Mouse (Mus musculus) regulatory T cell (primary cell): ENCODE results near the gene Amer3.
"Not testable (repeated sequence)": the region's sequence is repeated elsewhere in the genome, so short reads cannot be mapped to it uniquely, and the experiment has no call there.

Experiments
- in situ Hi-C: fragments of 300-600 bp; cut with MboI, MseI; formaldehyde crosslinking; loops from one replicate; pipeline ENCODE4 v1.15.1; 2025; ENCODE audit warnings: high pct_unique_total_duplicates

Gene Amer3

DNA sequence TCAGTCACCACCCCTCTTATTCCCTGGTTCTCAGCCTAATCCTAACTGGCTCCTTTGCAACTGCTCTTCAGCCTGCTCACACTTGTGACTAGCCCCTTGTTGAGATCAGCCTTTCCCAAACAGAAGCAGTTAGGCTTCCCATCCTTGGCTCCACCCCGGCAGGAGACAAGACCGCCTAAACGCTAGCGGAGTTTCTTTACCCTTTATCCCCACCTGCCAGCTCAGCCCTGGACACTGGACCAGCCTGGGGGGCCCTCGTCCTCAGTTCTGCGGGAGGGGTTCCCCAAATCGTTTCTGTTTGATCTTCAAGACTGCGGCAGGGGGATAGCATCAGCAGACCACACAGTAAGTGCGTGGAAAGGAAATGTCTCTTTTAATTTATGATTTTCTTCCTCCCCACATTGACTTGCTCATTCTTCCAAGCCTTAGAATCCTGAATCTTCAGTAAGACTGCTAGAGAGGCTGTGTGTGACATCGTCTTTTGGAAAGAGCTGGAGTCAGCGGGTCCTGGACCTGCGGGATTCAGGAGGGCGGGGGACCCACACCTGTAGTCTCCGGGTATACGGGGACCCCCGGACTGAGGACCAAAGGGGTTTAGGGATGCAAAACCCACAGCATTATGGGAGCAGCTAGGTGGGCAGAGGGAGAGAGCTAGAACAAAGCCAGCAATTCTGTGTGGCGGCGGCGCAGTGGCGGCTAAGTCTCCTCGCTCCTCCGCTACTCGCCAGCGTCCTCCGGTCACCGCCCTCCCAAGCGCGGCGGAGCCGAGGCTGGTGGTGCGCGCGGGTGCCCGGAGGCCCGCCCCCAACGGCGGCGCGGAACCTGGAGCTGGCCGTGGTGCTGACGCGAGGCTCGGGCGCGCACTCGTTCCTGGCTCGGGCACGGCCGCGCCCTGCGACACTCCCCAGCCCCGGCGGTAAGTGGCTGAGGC, at the start of gene Amer3:
Amer3 (plus strand) TSS at position 807 of the 931 bp plus-strand sequence.
- in situ Hi-C loops: no loop called here

DNA sequence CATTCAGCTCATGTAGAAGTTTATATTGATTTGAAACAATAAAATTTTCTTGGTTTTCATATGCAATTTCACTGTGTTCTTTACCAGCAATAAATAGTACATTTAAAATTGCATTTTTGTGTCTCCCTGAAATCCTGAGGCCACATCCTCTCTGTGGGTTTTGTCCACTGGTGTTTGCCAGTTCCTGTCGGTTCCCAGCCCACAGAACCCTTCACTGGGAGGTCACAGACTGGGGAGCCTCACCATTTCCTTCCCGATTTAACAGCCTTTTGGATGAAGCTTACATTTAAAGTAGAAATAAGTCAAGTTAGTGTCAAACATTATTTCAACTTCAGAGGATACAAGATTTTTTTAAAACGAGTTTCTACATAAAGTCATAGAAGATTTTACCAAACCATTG, 44.9 kb upstream of the Amer3 start:
- in situ Hi-C loops: not testable (repeated sequence)

DNA sequence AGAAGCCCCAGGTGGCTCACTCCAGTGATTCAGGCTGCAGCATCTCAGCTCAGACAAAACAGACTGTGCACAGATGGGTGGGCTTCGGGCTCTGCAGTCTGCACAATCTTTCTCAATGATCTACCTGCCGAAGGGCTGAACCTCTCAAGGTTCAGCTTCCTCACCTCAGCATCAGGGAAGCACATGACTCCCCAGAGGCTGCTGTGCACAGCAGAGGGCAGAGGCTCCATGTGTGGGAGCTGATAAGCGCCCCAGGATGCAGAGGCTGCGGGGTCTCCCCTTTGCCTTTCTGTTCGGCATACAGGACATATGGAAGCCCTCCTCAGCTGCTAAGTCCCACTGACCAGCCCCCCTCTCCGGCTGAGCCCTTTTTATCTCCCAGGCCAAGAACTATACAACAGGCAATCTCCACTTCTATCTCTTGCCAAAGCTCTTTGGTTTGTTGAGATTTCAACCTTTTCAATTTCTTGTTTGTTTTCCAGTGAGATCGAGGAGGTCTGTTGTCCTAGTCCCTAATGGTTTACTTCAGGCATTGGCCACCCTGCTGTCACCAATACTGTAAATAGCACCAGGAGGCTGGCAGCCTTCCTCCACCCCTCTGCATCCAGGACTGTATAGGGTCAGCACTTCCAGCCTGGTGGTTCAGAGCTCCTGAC, 44.3 kb upstream of the Amer3 start, which contains the start of gene Cfc1:
Cfc1 (plus strand) TSS at position 606 of the 656 bp plus-strand sequence.
- in situ Hi-C loops: not testable (repeated sequence)

DNA sequence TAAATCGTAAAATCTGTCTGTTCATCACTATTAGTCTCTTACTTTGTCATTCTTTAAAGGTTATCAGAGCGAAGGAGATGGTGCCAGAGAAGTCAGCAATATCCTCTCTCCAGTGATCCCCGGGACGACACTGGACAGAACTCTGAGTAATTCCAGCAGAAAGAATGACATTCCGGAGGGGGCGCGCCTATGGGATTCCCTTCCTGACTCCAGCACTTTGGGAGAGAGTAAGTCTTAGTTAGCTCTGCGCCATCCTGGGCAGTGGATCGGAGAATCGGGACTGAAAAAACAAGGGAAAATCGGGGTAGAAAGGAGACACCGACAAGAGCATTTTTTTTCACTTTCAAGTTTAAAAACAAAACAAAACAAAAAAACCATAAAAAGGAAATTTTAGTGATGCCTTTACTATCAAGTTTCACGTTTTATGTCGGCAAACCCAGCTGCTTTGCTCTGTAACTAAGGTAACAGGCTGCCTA, 43.1 kb upstream of the Amer3 start:
- in situ Hi-C loops: no loop called here

DNA sequence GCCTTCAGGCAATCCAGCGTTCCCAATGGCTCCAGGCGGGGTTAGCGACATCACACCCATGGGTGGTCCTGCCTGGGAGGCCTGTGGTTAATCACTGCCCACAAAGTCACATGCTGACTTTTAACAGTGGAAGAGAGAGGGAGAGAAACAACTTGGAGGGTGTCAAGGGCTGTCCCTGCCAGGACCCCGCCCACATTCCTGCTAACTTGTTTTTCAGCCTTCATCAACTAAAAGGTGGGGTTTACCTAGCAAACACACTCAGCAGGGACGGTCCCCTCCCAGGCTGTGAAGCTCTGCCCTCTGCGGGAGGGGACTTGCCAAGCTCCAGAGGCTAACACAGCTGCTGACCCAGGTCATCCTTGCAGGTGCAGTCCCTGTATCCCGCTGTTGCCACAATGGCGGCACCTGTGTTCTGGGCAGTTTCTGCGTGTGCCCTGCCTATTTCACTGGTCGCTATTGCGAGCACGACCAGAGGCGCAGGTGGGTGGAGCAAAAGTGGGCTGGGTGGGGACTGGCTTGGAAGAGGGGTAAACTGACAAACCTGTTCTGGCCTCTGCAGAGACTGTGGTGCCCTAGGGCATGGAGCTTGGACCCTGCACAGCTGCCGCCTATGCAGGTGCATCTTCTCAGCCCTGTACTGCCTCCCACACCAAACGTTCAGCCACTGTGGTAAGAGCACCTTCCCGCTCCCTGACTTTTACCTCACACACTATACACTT, 42.5 kb upstream of the Amer3 start:
- in situ Hi-C loops: no loop called here

DNA sequence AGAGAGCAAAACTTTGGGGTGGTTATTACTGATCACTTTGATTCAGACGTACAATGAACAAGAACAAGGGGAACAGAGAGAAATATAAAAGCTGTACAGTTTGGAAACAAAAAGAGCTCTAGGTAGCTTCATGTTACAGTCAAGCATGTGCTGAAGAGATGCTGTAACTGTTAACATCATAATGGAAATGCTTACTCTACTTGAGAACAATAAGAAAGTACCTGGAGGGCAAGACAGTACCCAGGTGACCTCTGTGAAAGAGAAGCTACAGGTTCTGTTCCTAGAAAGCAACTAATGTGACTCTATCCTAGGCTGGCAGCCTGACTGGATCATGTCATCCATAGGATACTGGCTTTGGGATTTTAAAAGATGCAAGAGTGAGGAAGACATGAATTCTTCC, 32.4 kb upstream of the Amer3 start:
- in situ Hi-C loops: no loop called here

DNA sequence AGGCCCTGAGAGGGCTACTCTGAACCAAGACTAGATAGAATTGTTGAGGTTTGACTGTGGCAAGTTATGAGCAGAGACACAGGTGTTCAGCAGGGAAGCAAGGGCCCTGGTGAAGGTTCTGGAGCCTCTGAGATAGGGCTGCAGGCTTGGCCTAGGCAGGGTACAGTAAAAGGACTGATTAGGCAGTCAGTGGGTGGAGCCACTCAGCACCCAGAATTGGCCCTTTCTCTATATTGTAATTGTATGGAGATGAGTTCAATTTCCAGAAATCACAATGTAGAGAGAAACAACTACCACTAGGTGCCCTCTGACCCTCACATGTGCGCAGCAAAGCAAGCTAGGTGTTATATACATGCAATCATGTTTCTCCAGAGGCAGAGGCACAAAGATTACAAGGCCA, 25.8 kb upstream of the Amer3 start:
- in situ Hi-C loops: loop anchor here (5.0 kb wide), 1 partner anchor 39 kb away; no protein-coding TSS in a partner anchor

DNA sequence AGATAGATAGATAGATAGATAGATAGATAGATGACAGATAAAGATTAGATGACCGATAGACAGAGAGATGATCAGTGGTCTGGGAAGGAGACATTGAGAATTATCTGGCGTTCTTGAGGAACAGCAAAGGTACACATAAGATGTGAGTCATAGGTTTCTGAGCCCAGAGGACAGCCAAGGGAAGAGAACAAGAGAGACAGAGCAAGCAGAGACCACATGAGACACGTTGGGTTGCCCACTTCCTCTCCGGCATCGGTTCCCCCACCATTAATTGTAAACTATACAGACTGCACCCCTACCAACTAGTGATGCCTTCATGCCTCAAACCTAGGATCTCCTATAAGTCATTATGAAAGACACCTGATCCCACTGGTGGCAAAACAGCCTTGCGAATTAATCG, 25.2 kb upstream of the Amer3 start:
- in situ Hi-C loops: loop anchor here (5.0 kb wide), 1 partner anchor 38 kb away; no protein-coding TSS in a partner anchor

DNA sequence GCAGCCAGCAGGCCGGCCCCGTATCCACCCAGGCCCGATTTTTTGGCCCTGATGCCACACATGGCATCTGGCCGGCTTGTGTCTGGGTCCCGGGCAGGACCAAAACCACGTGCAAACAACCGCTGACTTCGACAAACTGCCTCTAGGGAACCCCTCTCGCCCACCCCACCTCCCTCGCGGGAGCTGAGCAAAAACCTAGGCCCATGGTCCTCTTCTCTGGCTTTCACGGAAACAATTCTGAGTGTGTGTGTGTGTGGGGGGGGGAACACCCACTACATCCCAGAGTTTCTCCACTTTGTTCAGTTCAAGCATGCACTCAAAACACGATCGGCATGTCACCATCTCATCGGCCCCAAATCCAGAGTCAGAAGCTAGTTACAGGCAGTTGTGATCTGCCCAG, 18.6 kb upstream of the Amer3 start, which contains the start of gene Prss40:
Prss40 (minus strand) TSS at position 101 of the 400 bp plus-strand sequence.
- in situ Hi-C loops: no loop called here

DNA sequence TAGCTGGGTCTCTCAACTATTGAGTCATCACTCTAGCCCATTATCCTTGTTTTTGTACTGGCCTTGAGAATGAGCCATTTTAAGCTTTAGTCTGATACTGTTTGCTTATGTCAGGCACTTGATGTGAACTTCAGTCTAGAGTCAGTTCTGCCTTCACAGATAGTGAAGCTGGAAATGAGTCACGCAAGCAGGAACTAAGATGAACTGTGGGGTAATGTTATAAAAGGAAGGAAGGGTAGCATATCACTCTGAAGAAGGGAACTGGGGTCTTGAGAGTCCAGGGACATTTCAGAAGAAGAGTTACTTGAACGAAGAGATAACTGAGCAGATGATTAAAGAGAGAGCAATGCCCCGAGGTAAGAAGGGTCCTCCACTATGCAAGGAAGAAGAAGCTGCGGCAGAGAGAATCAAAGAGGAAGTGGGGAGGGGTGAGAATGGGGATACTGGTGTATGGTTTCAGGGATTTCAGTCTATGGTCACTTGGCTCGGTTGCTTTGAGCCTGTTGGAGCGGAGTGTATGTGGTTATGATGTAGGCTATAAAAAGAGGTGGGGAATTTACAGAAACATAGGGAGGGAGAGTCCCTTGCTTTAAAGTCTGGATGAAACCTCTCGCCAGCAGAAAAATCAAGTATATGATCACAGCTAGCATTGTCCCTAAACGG, 14.9 kb upstream of the Amer3 start:
- in situ Hi-C loops: no loop called here

DNA sequence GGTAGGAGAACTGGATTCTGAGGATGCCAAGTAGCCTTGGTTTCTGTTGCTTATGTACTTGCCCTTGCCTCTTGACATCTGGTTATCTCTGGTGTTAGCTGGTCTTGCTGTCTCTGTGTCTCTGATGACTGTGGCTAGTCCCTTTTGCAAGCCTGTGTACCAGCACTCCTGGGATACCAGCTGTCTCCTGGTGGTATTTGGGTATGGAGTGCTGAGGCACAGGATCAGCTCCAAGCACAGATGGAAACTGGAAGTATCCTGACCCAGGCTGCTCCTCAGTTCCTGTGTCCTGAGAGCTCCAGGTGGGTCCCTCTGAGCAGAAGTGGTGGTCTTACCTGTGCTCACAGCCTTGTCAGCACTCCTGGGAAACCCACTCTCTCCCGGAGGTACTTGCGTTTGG, 11.3 kb upstream of the Amer3 start:
- in situ Hi-C loops: no loop called here

DNA sequence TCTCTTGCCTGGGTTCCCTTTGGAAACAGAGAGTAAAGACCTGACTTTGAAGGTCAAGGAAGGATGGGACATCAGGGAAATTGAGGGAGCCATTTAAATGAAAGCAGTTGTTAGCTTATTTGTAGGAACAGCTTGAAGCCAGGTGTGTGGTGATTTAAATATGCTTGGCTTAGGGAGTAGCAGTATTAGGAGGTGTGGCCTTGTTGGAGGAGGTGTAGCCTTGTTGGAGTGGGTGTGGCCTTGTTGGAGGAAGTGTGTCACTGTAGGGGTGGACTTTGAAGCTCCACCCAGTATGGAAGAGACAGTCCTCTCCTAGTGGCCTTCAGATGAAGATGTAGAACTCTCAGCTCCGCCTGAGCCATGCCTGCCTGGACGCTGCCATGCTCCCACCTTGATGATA, 9.6 kb upstream of the Amer3 start:
- in situ Hi-C loops: no loop called here

DNA sequence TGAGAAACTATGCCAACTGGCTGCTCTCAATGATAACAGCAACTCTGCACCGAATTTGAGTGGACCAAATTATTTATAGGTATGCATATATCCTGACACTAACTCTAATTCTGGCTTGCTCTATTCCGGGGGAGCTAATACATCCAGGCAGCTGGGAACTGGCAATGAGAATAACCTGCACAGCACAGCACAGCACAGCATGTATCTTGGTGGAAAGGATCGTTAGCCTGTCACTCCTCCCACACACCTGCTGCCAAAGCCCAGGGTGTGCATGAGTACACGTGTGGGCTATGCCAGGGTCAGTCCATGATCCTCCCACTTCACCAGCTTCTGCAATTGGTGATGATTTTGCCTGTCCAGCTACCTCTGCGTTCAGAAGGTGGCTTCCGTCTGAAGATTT, 8.0 kb upstream of the Amer3 start:
- in situ Hi-C loops: no loop called here

DNA sequence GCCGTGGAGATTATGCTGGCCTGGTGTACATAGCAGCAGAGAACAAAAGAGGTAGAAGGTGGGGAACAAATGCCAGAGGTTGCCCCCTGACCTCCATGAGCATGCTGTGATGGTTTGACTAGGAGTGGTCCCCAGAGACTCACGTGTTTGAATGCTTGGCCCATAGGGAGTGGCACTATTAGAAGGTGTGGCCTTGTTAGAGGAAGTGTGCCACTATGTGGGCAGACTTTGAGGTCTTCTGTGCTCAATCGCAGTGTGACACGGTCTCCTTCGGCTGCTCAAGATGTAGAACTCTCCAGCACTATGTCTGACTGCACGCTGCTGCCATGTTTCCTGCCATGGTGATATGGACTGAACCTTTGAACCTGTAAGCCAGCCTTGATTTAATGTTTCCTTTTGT, 6.2 kb upstream of the Amer3 start:
- in situ Hi-C loops: no loop called here

DNA sequence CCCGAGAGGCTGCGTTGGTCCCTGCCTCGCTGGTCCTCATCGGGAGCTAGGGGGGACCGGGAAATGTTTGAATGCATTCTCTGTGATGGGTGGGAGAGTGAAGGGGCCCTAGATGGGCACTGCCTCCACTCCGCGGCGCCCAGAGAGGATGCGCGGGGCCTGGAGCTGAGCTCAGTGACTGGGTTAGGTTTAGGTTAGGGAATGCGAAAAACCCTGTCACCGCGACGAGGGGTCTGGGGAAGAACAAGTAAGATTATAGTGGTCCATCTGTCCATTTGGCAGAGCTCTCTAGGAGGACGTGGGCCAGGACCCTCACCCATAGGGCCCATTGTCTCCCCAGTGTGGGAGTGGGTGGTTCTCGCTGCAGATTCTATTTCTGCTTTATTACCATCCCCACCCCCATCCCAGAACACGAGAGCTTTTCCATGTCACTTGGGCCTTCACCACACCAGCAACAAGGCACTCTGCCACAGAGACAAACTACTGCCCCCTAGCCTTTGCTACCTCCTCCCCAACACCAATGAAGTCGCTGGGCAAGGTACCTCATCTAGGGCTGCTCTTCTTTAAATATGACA, 412 bp downstream of the Amer3 start:
- in situ Hi-C loops: no loop called here

DNA sequence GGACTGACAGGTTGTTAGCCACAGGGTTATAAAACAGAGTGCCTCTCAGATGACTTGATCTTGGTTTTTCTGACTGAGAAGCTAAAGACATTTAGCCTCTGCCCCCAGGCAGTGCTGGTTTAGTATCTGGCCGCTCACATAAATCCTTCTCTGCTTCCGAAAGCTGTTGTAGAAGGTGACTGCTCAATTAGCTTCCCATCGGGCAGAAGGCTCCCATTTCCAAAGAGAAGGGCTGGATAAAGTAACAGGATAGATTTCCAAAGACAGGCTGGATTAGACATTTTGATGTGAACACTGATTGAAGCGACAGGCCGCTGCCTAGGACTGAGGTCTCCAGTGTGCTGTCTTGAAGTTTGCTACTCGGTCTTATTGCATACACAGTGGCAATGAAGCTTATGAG, 2.8 kb downstream of the Amer3 start:
- in situ Hi-C loops: no loop called here

DNA sequence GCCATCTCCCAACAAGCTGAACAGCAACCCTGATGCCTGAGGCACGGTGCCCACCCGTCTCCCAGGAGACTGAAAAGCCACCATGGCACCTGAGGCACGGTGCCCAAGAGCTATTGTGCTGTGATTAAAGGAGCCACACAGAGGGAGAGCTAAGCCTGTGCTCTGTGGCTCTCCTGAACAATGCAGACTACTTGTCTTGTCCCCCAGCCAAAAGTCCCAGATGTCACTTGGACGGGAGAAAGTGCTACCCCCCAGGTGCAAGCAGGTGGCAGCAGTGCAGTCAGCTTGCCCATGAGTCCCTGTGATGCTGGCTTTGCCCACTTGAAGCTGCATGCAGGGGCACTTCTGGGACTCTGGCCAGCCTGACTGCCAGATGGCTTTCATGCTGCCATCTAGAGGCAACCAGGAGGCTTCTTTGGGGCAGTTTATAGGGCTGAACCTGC, 4.4 kb downstream of the Amer3 start:
- in situ Hi-C loops: no loop called here

DNA sequence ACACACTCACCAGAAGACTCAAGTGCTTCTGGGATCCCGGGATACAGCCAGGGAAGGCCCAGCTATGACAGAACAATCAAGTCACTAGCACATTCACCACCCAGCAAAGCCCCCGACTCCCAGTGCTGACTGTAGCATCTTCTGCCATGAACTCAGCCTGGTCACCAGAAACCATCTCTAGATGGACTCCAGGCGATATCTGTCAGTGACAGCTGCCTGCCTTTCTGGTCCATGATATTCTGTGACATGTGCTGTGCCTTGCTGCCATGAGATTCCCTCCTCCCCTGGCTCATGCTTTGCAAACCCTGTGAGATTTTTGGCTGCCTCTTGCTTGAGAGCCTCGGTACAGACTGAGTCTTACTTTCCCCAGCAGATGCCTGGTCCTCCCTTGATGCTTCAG, 5.3 kb downstream of the Amer3 start:
- in situ Hi-C loops: no loop called here

DNA sequence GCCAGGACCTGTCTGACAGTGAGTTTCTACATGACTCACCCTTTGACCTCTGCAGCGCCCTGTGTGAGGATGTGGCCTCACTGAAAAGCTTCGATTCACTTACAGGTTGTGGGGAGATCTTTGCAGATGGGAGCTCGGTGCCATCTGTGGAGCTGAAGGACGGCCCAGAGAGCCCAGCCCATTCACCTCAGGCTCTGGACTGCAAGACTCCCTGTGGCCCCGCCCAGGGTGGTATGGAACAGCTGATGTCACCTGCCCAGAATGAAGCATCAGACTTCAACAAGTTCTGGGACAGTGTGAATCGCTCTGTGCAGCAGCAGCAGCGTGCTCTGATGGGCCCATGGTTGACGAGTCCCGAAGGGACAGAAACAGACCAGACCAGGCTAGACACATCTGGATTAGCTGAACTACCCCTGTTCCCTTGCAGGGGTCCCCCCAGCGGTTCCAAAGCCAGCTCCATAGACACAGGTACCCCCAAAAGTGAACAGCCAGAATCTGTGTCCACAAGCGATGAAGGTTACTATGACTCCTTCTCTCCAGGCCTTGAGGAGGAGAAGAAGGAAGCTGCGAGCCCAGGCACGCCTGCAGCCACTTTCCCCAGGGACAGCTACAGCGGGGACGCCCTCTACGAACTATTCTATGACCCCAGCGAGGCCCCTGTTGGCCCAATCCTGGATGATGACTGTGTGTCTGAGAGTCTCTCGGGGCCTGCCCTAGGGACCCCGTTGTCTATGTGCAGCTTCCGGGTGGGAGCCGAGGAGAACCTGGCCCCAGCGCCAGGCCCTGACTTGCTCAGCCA, 8.0 kb downstream of the Amer3 start:
- in situ Hi-C loops: no loop called here

DNA sequence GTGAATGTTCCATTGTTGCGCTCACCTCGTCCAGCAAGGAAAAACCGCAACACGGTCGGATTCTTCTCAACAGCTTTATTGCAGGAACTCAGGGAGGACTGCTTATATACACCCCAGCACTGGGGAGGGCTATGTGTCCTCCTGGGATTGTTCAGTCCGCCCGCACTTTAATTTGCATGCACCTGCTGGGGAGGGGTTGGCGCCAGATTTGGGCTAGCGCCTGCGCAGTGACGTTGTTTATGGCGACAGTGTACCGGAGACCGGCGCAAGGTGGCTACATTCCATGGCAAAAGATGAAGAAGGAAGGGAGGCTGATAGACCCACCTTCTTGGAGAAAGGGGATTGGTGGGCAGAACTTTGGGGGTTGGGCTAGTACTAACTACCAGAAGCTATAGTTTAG, 20.5 kb downstream of the Amer3 start:
- in situ Hi-C loops: loop anchor here (5.0 kb wide), 1 partner anchor 88 kb away; no protein-coding TSS in a partner anchor
